9 mouse cellular contexts compared by ENCODE assay signal in the genomic region with DNA sequence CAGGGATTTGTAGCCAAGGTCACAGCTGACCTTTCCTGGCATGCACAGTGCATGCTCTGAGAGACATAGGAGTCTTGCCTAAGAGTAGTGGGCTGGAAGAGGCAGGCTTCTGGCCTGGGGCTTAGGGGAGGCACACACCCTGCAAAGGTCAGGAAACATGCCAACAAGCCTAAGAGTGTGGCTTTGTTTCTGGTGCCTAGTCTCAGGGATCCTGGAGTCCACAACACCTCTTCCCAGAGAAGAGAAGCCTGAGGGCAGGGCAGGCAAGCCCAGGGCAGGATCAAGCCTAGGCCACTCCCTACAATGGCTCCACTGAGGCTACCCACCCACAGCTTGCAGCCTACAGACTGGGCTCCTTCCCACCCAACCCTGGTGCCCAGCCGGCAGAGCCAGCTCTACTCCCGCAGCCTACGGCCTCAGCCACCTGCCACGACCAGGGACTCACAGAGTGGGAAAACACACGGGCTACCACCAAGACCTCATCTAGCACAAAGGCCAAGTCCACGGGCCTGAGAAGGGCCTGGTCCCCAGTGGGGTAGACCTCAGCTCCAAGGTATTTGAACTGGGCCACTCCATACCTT. TPM values are rescaled to one million over a fixed set of nuclear protein-coding genes. Genes with fewer than 3 reads are reported as not detected.
DNase-seq lines count a peak whose midpoint lies in the region; ATAC-seq and TF ChIP-seq lines count a peak whose summit lies in the region.
"Had no signal": no experiment of that assay in that cellular context is flagged by ENCODE, and none has a peak within 500 bp of the region (broad histone marks: within the 10 kb centered on the region; RNA-seq: fewer than 3 reads in every experiment).

No protein-coding gene starts in this region.

- peak overlapping the region; percentile 91 for H3K4me2 ChIP-seq in intestine, postnatal 0 days (replicated peaks; ENCODE audit: low read depth)

- no peaks in the 10 kb centered on the region for H3K9me3 ChIP-seq in MEL (replicated peaks; ENCODE audit: insufficient read depth, low read length)
- no peaks in the 10 kb centered on the region for H3K9me3 ChIP-seq in intestine, postnatal 0 days (ENCODE audit: control insufficient read depth)

- H3K27ac ChIP-seq in MEL (ENCODE audit: control insufficient read depth, low read depth, low read length) = no peak overlapping the region
- peak overlapping the region; percentile 82; the same call in 1 of the 2 replicates for H3K27ac ChIP-seq in intestine, postnatal 0 days (ENCODE audit: low read depth, low read length)
- peak overlapping the region; percentile 99 for H3K27ac ChIP-seq in macrophage

- DNase-seq in gastrocnemius, postnatal 25 days = peak; percentile 40
- DNase-seq in gastrocnemius, postnatal 14 days = no peak
- no peak for DNase-seq in MEL (ENCODE audit: low read depth, low spot score)
- DNase-seq in fat pad, adult 2 months (ENCODE audit: extremely low read depth, low read depth, low spot score) = peak; percentile 97
- DNase-seq in urinary bladder, adult 18-20 months (ENCODE audit: low spot score in 2 of 2) = no peak
- no peak for DNase-seq in left cerebral cortex, adult 8-10 months (ENCODE audit: low spot score in 2 of 2)

- H3K4me1 ChIP-seq in MEL (ENCODE audit: control insufficient read depth in 1 of 2, insufficient read depth in 2 of 2, low read length in 2 of 2) = peaks cover 2 to 22% of the 10 kb centered on the region in 2 experiments; a peak in 3 of 4 replicates
- peaks cover 9% of the 10 kb centered on the region for H3K4me1 ChIP-seq in intestine, postnatal 0 days (replicated peaks; ENCODE audit: control insufficient read depth, insufficient read depth, low read length)

- H3K36me3 ChIP-seq in MEL (ENCODE audit: control insufficient read depth in 1 of 2, insufficient read depth in 2 of 2, low read length in 2 of 2) (peaks cover 0 to 5% of the 10 kb centered on the region in 2 experiments), macrophage (ENCODE audit: inconsistent target) (peaks cover 25% of the 10 kb centered on the region)
- H3K36me3 ChIP-seq in intestine, postnatal 0 days (ENCODE audit: control insufficient read depth, insufficient read depth) = peaks cover 39% of the 10 kb centered on the region

- ATAC-seq in intestine, postnatal 0 days = no peak

- peak overlapping the region; percentile 79 for H3K9ac ChIP-seq in MEL (ENCODE audit: control insufficient read depth, low read depth, low read length, poor library complexity, severe bottlenecking)
- H3K9ac ChIP-seq in intestine, postnatal 0 days (ENCODE audit: low read depth, low read length) = peak overlapping the region; percentile 83

- WGBS in intestine, postnatal 0 days = 30% methylated on average over 6 of the region's 6 CpGs
- 8% methylated on average over 6 of the region's 6 CpGs for WGBS in macrophage (ENCODE audit: missing documents)

- H3K27me3 ChIP-seq in MEL (ENCODE audit: control insufficient read depth in 1 of 2, insufficient read depth in 2 of 2, low read length in 2 of 2) = no peaks in the 10 kb centered on the region
- no peaks in the 10 kb centered on the region for H3K27me3 ChIP-seq in intestine, postnatal 0 days (replicated peaks; ENCODE audit: control insufficient read depth, insufficient read depth, low read length)

- no peak for TF ChIP-seq RAD21 in MEL (IDR thresholded peaks at IDR 0.05; ENCODE audit: low read depth, low read length)

- intact Hi-C loops in gastrocnemius, postnatal 14 days (cut with DNase I; ENCODE audit: low total_unique reads) = no loop called here

- no peak for TF ChIP-seq POLR2A in MEL (IDR thresholded peaks at IDR 0.05; ENCODE audit: control insufficient read depth in 1 of 2, insufficient read depth in 1 of 2, low read depth in 1 of 2, low read length in 2 of 2, poor library complexity in 1 of 2)

- H3K4me3 ChIP-seq in MEL (ENCODE audit: control insufficient read depth in 1 of 2, insufficient read depth in 1 of 2, low read depth in 2 of 2, low read length in 2 of 2) (peak overlapping the region; percentile 64 to 88), macrophage (ENCODE audit: inconsistent target) (peak overlapping the region; percentile 92)
- H3K4me3 ChIP-seq in intestine, postnatal 0 days (ENCODE audit: low read depth, low read length) = peak overlapping the region; percentile 70

- no peak for TF ChIP-seq EP300 in MEL (IDR thresholded peaks at IDR 0.05; ENCODE audit: low read depth in 1 of 2, low read length in 2 of 2)

- H3K79me2 ChIP-seq in MEL (ENCODE audit: control insufficient read depth, insufficient read depth, low read length, poor library complexity) (peaks cover 21% of the 10 kb centered on the region), macrophage (ENCODE audit: inconsistent target) (peaks cover 93% of the 10 kb centered on the region)

- TF ChIP-seq CTCF in MEL (IDR thresholded peaks at IDR 0.05 in 2 of 3, conservative IDR thresholded peaks at IDR 0.05 in 1 of 3; ENCODE audit: control insufficient read depth in 1 of 3, insufficient read depth in 1 of 3, low read depth in 2 of 3, low read length in 3 of 3, poor library complexity in 1 of 3, severe bottlenecking in 1 of 3) = no peak
- TF ChIP-seq CTCF in intestine, postnatal 0 days (IDR thresholded peaks at IDR 0.05; ENCODE audit: low read depth) = no peak

RNA-seq across cellular contexts. Expression of gene Ctsd, which starts 1.1 kb away (rescaled TPM):
- 100 to 1,000 TPM; 317 to 434 TPM for total RNA-seq in gastrocnemius, postnatal 25 days (2021)
- total RNA-seq in gastrocnemius, postnatal 14 days (2021) = 100 to 1,000 TPM; 268 to 284 TPM
- total RNA-seq in MEL (2012; rRNA removed) = 112 and 115 TPM in 2 replicates
- 100 to 1,000 TPM in 1 of 2 experiments, 10 to 100 TPM in 1; 89.3 to 179 TPM for polyA plus RNA-seq in MEL (2012; ENCODE audit: insufficient read depth in 1 of 2, insufficient read length in 2 of 2, low read depth in 1 of 2, low replicate concordance in 2 of 2, missing spikeins in 1 of 2)
- 479 and 496 TPM in 2 replicates for polyA plus RNA-seq in intestine, postnatal 0 days (2015; fragmentation: Nextera tagmentation; extraction: Ambion mirVana)
- total RNA-seq in macrophage (2018; cell fraction: chromatin; rRNA removed) = 1,000 to 10,000 TPM in 10 of 26 experiments, 100 to 1,000 TPM in 16; 173 to 1,536 (median 811) TPM
- total RNA-seq in macrophage (2018; cell fraction: cytosol; rRNA removed) = over 10,000 TPM in 18 of 26 experiments, 1,000 to 10,000 TPM in 8; 7,525 to 19,600 (median 11,156) TPM
- over 10,000 TPM in 1 of 26 experiments, 1,000 to 10,000 TPM in 25; 1,185 to 10,670 (median 7,045) TPM for total RNA-seq in macrophage (2018; cell fraction: nucleus; rRNA removed)
- polyA plus RNA-seq in macrophage (2018) = 15,815 to 17,787 TPM (median 16,857 TPM) in 3 replicates
- total RNA-seq in left cerebral cortex, adult 8-10 months (2022) = 1,000 to 10,000 TPM in 1 of 4 experiments, 100 to 1,000 TPM in 3; 328 to 1,203 (median 591) TPM

RNA-seq across cellular contexts. Expression of gene Gm49369, which starts 4.2 kb away (rescaled TPM):
- total RNA-seq in gastrocnemius, postnatal 25 days (2021) = 1 to 10 TPM; 4.0 to 5.6 TPM
- total RNA-seq in gastrocnemius, postnatal 14 days (2021) = 1 to 10 TPM; 1.0 to 4.1 TPM
- 3.2 and 8.1 TPM in 2 replicates for total RNA-seq in MEL (2012; rRNA removed)
- polyA plus RNA-seq in MEL (2012; ENCODE audit: insufficient read depth in 1 of 2, insufficient read length in 2 of 2, low read depth in 1 of 2, low replicate concordance in 2 of 2, missing spikeins in 1 of 2) (10 to 100 TPM in 1 of 2 experiments, not detected in 1; 15.2 TPM), macrophage (2018) (9.6 to 6,145 TPM (median 21.2 TPM) in 3 replicates)
- polyA plus RNA-seq in intestine, postnatal 0 days (2015; fragmentation: Nextera tagmentation; extraction: Ambion mirVana) = not detected in 2 replicates
- total RNA-seq in macrophage (2018; cell fraction: chromatin; rRNA removed) = 100 to 1,000 TPM in 23 of 26 experiments, 10 to 100 TPM in 3; 37.2 to 835 (median 160) TPM
- total RNA-seq in macrophage (2018; cell fraction: cytosol; rRNA removed) = 1,000 to 10,000 TPM in 19 of 26 experiments, 100 to 1,000 TPM in 4, 10 to 100 TPM in 3; 38.7 to 4,200 (median 1,875) TPM
- 1,000 to 10,000 TPM in 23 of 26 experiments, 100 to 1,000 TPM in 3; 416 to 4,630 (median 2,489) TPM for total RNA-seq in macrophage (2018; cell fraction: nucleus; rRNA removed)
- 10 to 100 TPM in 2 of 4 experiments, 1 to 10 TPM in 1, not detected in 1; 2.2 to 24.0 (median 19.7) TPM for total RNA-seq in left cerebral cortex, adult 8-10 months (2022)
- polyA plus RNA-seq: large intestine, adult 2 months had no signal

RNA-seq across cellular contexts. Expression of gene Ifitm10, which starts 13.2 kb away (rescaled TPM):
- total RNA-seq in gastrocnemius, postnatal 25 days (2021) = 1 to 10 TPM; 3.3 to 4.2 TPM
- 1 to 10 TPM; 6.7 to 8.4 TPM for total RNA-seq in gastrocnemius, postnatal 14 days (2021)
- not detected in 2 replicates for total RNA-seq in MEL (2012; rRNA removed)
- polyA plus RNA-seq in MEL (2012; ENCODE audit: insufficient read depth in 1 of 2, insufficient read length in 2 of 2, low read depth in 1 of 2, low replicate concordance in 2 of 2, missing spikeins in 1 of 2) (under 1 TPM in 1 of 2 experiments, not detected in 1; 0.21 TPM), macrophage (2018) (not detected in 3 replicates)
- 1.5 and 1.6 TPM in 2 replicates for polyA plus RNA-seq in intestine, postnatal 0 days (2015; fragmentation: Nextera tagmentation; extraction: Ambion mirVana)
- 10 to 100 TPM in 3 of 26 experiments, 1 to 10 TPM in 19, under 1 TPM in 1, not detected in 3; 0.98 to 27.8 (median 5.1) TPM for total RNA-seq in macrophage (2018; cell fraction: chromatin; rRNA removed)
- total RNA-seq in macrophage (2018; cell fraction: cytosol; rRNA removed) = under 1 TPM in 22 of 26 experiments, not detected in 4; 0.15 to 0.51 (median 0.27) TPM
- 1 to 10 TPM in 13 of 26 experiments, under 1 TPM in 3, not detected in 10; 0.36 to 7.0 (median 1.5) TPM for total RNA-seq in macrophage (2018; cell fraction: nucleus; rRNA removed)
- 10 to 100 TPM; 30.9 to 34.5 (median 31.7) TPM for total RNA-seq in left cerebral cortex, adult 8-10 months (2022)

RNA-seq across cellular contexts. Expression of gene Syt8, which starts 47.9 kb away (rescaled TPM):
- total RNA-seq in gastrocnemius, postnatal 25 days (2021) = not detected
- not detected for total RNA-seq in gastrocnemius, postnatal 14 days (2021)
- not detected in 2 replicates for total RNA-seq in MEL (2012; rRNA removed)
- polyA plus RNA-seq in MEL (2012; ENCODE audit: insufficient read depth in 1 of 2, insufficient read length in 2 of 2, low read depth in 1 of 2, low replicate concordance in 2 of 2, missing spikeins in 1 of 2) = not detected
- 0.60 and 1.3 TPM in 2 replicates for polyA plus RNA-seq in intestine, postnatal 0 days (2015; fragmentation: Nextera tagmentation; extraction: Ambion mirVana)
- total RNA-seq in macrophage (2018; cell fraction: chromatin; rRNA removed) = 100 to 1,000 TPM in 25 of 26 experiments, 10 to 100 TPM in 1; 60.8 to 211 (median 144) TPM
- 1 to 10 TPM in 19 of 26 experiments, under 1 TPM in 7; 0.41 to 8.6 (median 1.5) TPM for total RNA-seq in macrophage (2018; cell fraction: cytosol; rRNA removed)
- 100 to 1,000 TPM in 6 of 26 experiments, 10 to 100 TPM in 20; 48.3 to 120 (median 78.4) TPM for total RNA-seq in macrophage (2018; cell fraction: nucleus; rRNA removed)
- 3.2 to 10.3 TPM (median 4.8 TPM) in 3 replicates for polyA plus RNA-seq in macrophage (2018)
- total RNA-seq in left cerebral cortex, adult 8-10 months (2022) = not detected

RNA-seq across cellular contexts. Expression of gene Tnni2, which starts 54.9 kb away (rescaled TPM):
- total RNA-seq in gastrocnemius, postnatal 25 days (2021) = over 10,000 TPM; 16,193 to 17,938 TPM
- total RNA-seq in gastrocnemius, postnatal 14 days (2021) = over 10,000 TPM; 14,029 to 14,677 TPM
- total RNA-seq in MEL (2012; rRNA removed) = not detected in 2 replicates
- polyA plus RNA-seq in MEL (2012; ENCODE audit: insufficient read depth in 1 of 2, insufficient read length in 2 of 2, low read depth in 1 of 2, low replicate concordance in 2 of 2, missing spikeins in 1 of 2) (under 1 TPM in 1 of 2 experiments, not detected in 1; 0.84 TPM), macrophage (2018) (13.4 to 20.6 TPM (median 18.0 TPM) in 3 replicates)
- polyA plus RNA-seq in intestine, postnatal 0 days (2015; fragmentation: Nextera tagmentation; extraction: Ambion mirVana) = 1.9 and 2.4 TPM in 2 replicates
- total RNA-seq in macrophage (2018; cell fraction: chromatin; rRNA removed) = 10 to 100 TPM in 24 of 26 experiments, 1 to 10 TPM in 2; 3.2 to 37.4 (median 23.0) TPM
- total RNA-seq in macrophage (2018; cell fraction: cytosol; rRNA removed) = 10 to 100 TPM in 15 of 26 experiments, 1 to 10 TPM in 11; 6.3 to 23.8 (median 11.0) TPM
- 10 to 100 TPM in 19 of 26 experiments, 1 to 10 TPM in 7; 5.5 to 26.3 (median 13.7) TPM for total RNA-seq in macrophage (2018; cell fraction: nucleus; rRNA removed)
- total RNA-seq in left cerebral cortex, adult 8-10 months (2022) = 1 to 10 TPM; 1.9 to 9.6 (median 5.2) TPM

Comparison
In these comparisons a context has a peak if more than half of its experiments do, and no peak if none do; other contexts are left out.
1. DNase-seq: peak in gastrocnemius, postnatal 25 days (single experiment) and fat pad, adult 2 months (single experiment); none in gastrocnemius, postnatal 14 days (single experiment), MEL (single experiment), urinary bladder, adult 18-20 months (0 of 2) and left cerebral cortex, adult 8-10 months (0 of 2).
2. Peak in every context shown above with its lines, with median percentiles within 50 percentile points of each other: H3K4me3 ChIP-seq.